Mouse (Mus musculus): ENCODE measurements around the gene Cpa2.

The Cpa2 gene

GRCm38 (mm10) chr6:30547656-30548306 lies 6.4 kb downstream of the Cpa2 start:
- DNase-seq (ENCODE audit: low spot score): no peak

GRCm38 (mm10) chr6:30549231-30549761 lies 7.9 kb downstream of the Cpa2 start:
- no peak for DNase-seq (ENCODE audit: low spot score)

- no peak for DNase-seq (ENCODE audit: low spot score)
These were observed 9.3 kb downstream of the Cpa2 start for GRCm38 (mm10) chr6:30550496-30551192.

GRCm38 (mm10) chr6:30551193-30551515 lies 9.8 kb downstream of the Cpa2 start:
- DNase-seq (ENCODE audit: low spot score): no peak

- DNase-seq (ENCODE audit: low spot score): no peak
These were observed 10.5 kb downstream of the Cpa2 start for GRCm38 (mm10) chr6:30551644-30552580.

GRCm38 (mm10) chr6:30552628-30553027 lies 11.2 kb downstream of the Cpa2 start:
- no peak for DNase-seq (ENCODE audit: low spot score)

- no peak for DNase-seq (ENCODE audit: low spot score)
These were observed 12.1 kb downstream of the Cpa2 start for GRCm38 (mm10) chr6:30553381-30554010.

GRCm38 (mm10) chr6:30554092-30554491 lies 12.7 kb downstream of the Cpa2 start:
- DNase-seq (ENCODE audit: low spot score): no peak

GRCm38 (mm10) chr6:30554621-30555170 lies 13.3 kb downstream of the Cpa2 start:
- DNase-seq (ENCODE audit: low spot score): no peak

- peak; percentile 40 for DNase-seq (ENCODE audit: low spot score)
These were observed 14.7 kb downstream of the Cpa2 start for GRCm38 (mm10) chr6:30556080-30556479.

GRCm38 (mm10) chr6:30559726-30560125 lies 18.3 kb downstream of the Cpa2 start:
- DNase-seq (ENCODE audit: low spot score): no peak

- no peak for DNase-seq (ENCODE audit: low spot score)
These were observed 20.8 kb downstream of the Cpa2 start for GRCm38 (mm10) chr6:30562132-30562531.

GRCm38 (mm10) chr6:30563575-30563974 lies 22.2 kb downstream of the Cpa2 start:
- no peak for DNase-seq (ENCODE audit: low spot score)

GRCm38 (mm10) chr6:30564051-30564450 lies 22.7 kb downstream of the Cpa2 start:
- DNase-seq (ENCODE audit: low spot score): no peak

- no peak for DNase-seq (ENCODE audit: low spot score)
These were observed 26.7 kb downstream of the Cpa2 start, which contains the start of gene Cpa4 for GRCm38 (mm10) chr6:30568069-30568468. Cpa4 (plus strand) TSS chr6:30568369.

- DNase-seq (ENCODE audit: low spot score): no peak
These were observed 27.9 kb downstream of the Cpa2 start for GRCm38 (mm10) chr6:30569331-30569730.

GRCm38 (mm10) chr6:30570012-30570411 lies 28.6 kb downstream of the Cpa2 start:
- DNase-seq (ENCODE audit: low spot score): no peak

GRCm38 (mm10) chr6:30572456-30573311 lies 31.3 kb downstream of the Cpa2 start:
- DNase-seq (ENCODE audit: low spot score): no peak

GRCm38 (mm10) chr6:30573380-30573779 lies 32.0 kb downstream of the Cpa2 start:
- no peak for DNase-seq (ENCODE audit: low spot score)

- no peak for DNase-seq (ENCODE audit: low spot score)
These were observed 33.6 kb downstream of the Cpa2 start for GRCm38 (mm10) chr6:30574945-30575344.

All from ovary, postnatal 36 days (tissue).